Mouse (Mus musculus) limb, embryonic 13.5 days (tissue): Measurements from ENCODE around the gene Ip6k1. TPM values are rescaled to one million over a fixed set of nuclear protein-coding genes. Genes with fewer than 3 reads are reported as not detected.

Experiments used
- ATAC-seq: fragments of 200-750 bp; cut with Nextera tagmentation; 2 replicates; pipeline ENCODE4 v1.8.0; 2017; ENCODE audit warnings: low read depth, moderate number of reproducible peaks, moderate TSS enrichment; ENCODE audit not compliant: low FRiP score
- H3K27ac ChIP-seq: fragments of 300-500 bp; sonication (generic); 2 replicates; pipeline ENCODE4 v1.5.1; 2015; ENCODE audit warnings: inconsistent platforms, mild to moderate bottlenecking, moderate library complexity
- H3K27me3 ChIP-seq: fragments of 300-500 bp; sonication (generic); 2 replicates; pipeline ENCODE4 v1.6.1; 2015; ENCODE audit warnings: mild to moderate bottlenecking, inconsistent platforms
- H3K36me3 ChIP-seq: fragments of 300-500 bp; sonication (generic); 2 replicates; pipeline ENCODE4 v1.6.1; 2015; ENCODE audit warnings: inconsistent platforms, mild to moderate bottlenecking, moderate library complexity
- H3K4me1 ChIP-seq: fragments of 300-500 bp; sonication (generic); 2 replicates; pipeline ENCODE4 v1.6.1; 2015; ENCODE audit warnings: inconsistent platforms
- H3K4me2 ChIP-seq: fragments of 300-500 bp; sonication (generic); replicated peaks from 2 replicates; pipeline ENCODE4 v1.6.1; 2015; ENCODE audit warnings: inconsistent platforms, mild to moderate bottlenecking, moderate library complexity
- H3K4me3 ChIP-seq: fragments of 300-500 bp; sonication (generic); 2 replicates; pipeline ENCODE4 v1.5.1; 2015; ENCODE audit warnings: moderate library complexity, mild to moderate bottlenecking, inconsistent platforms
- H3K9ac ChIP-seq: fragments of 300-500 bp; sonication (generic); 2 replicates; pipeline ENCODE4 v1.6.1; 2015; ENCODE audit warnings: mild to moderate bottlenecking, inconsistent platforms
- H3K9me3 ChIP-seq: fragments of 300-500 bp; sonication (generic); 2 replicates; pipeline ENCODE4 v1.6.1; 2016; ENCODE audit warnings: inconsistent platforms
- WGBS: fragments of 180-500 bp; shearing (Covaris S2); methylation state at CpG from one replicate; pipeline ENCODE4 v1.1.7; 2015; 5-methylcytosine and 5-hydroxymethylcytosine counted together
- polyA plus RNA-seq: library from polyadenylated mRNA; unstranded; fragments of >200 nt; fragmentation: Nextera tagmentation; extraction: Ambion mirVana; gene quantifications from 2 replicates; pipeline ENCODE4 v1.2.1, GENCODE M21; 2015

Gene Ip6k1
- 70.1 and 72.8 TPM in 2 replicates for polyA plus RNA-seq

GRCm38 (mm10) chr9:108001922-108002770 lies at the start of gene Ip6k1:
TSS of gene Ip6k1 (plus strand) at chr9:108002501.
- H3K4me1 ChIP-seq, result peaks cover 24% of the 10 kb centered on the region
- under 1% methylated on average over 51 of the region's 51 CpGs for WGBS
- H3K27me3 ChIP-seq, result no peaks in the 10 kb centered on the region
- H3K4me3 ChIP-seq, result peak within 1 kb of the TSS; percentile 95
- no peaks in the 10 kb centered on the region for H3K36me3 ChIP-seq
- peak within 1 kb of the TSS; percentile 90 for H3K27ac ChIP-seq
- H3K4me2 ChIP-seq, result peak within 1 kb of the TSS; percentile 88
- no peaks in the 10 kb centered on the region for H3K9me3 ChIP-seq
- H3K9ac ChIP-seq, result peak within 1 kb of the TSS; percentile 93
- peak; percentile 100 for ATAC-seq

GRCm38 (mm10) chr9:107955613-107956289 lies 46.5 kb upstream of the Ip6k1 start:
- H3K4me2 ChIP-seq, result no peak overlapping the region
- H3K9me3 ChIP-seq, result no peaks in the 10 kb centered on the region
- H3K27me3 ChIP-seq, result no peaks in the 10 kb centered on the region
- no peak overlapping the region for H3K9ac ChIP-seq
- peaks cover 41% of the 10 kb centered on the region for H3K36me3 ChIP-seq
- H3K27ac ChIP-seq, result no peak overlapping the region
- H3K4me3 ChIP-seq, result no peak overlapping the region
- 76% methylated on average over 6 of the region's 6 CpGs for WGBS
- H3K4me1 ChIP-seq, result peaks cover 10% of the 10 kb centered on the region
- no peak for ATAC-seq

- H3K27ac ChIP-seq, result no peak overlapping the region
- no peak overlapping the region for H3K9ac ChIP-seq
- ATAC-seq, result no peak
- 57% methylated on average over 6 of the region's 6 CpGs for WGBS
- H3K9me3 ChIP-seq, result no peaks in the 10 kb centered on the region
- 0 out of 2 replicates have a peak, but pooled peaks cover under 1% of the 10 kb centered on the region for H3K4me1 ChIP-seq
- H3K36me3 ChIP-seq, result peaks cover 54% of the 10 kb centered on the region
- H3K27me3 ChIP-seq, result no peaks in the 10 kb centered on the region
- no peak overlapping the region for H3K4me3 ChIP-seq
- H3K4me2 ChIP-seq, result no peak overlapping the region
These were observed 45.2 kb upstream of the Ip6k1 start for GRCm38 (mm10) chr9:107957141-107957540.

- H3K36me3 ChIP-seq, result peaks cover 67% of the 10 kb centered on the region
- H3K9me3 ChIP-seq, result no peaks in the 10 kb centered on the region
- H3K4me1 ChIP-seq, result no peaks in the 10 kb centered on the region
- WGBS, result 18% methylated on average over 6 of the region's 6 CpGs
- no peak overlapping the region for H3K4me2 ChIP-seq
- H3K27ac ChIP-seq, result no peak overlapping the region
- no peak overlapping the region for H3K4me3 ChIP-seq
- H3K27me3 ChIP-seq, result no peaks in the 10 kb centered on the region
- no peak for ATAC-seq
- 0 out of 2 replicates have a peak overlapping the region, but pooled peaks have one; percentile 6 for H3K9ac ChIP-seq
These were observed 42.4 kb upstream of the Ip6k1 start for GRCm38 (mm10) chr9:107959896-107960295.

DNA sequence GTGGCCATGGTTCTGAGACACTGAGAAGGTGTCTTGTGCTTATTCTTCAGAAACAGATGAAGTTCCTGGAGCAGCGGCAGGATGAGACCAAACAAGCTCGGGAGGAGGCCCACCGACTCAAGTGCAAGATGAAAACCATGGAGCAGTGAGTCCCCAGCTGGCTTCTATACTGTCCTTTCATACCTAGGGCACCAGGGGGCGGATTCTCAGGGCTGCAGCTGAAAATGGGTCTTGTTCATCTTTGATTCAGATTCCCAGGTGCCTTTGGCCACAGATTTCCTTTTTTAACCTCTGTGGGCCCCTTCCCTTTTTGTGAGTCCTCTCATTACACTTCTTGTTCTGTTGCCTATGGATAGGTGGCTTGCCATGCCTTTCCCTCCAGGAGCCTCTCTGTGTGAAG lies 41.4 kb upstream of the Ip6k1 start:
- no peak overlapping the region for H3K9ac ChIP-seq

GRCm38 (mm10) chr9:107961351-107961762 lies 40.9 kb upstream of the Ip6k1 start:
- Histone ChIP-seq H3K9ac (no peak overlapping the region), H3K36me3 (peaks cover 71% of the 10 kb centered on the region), H3K9me3 (no peaks in the 10 kb centered on the region), H3K27ac (no peak overlapping the region), H3K4me2 (no peak overlapping the region), H3K4me3 (no peak overlapping the region), H3K27me3 (no peaks in the 10 kb centered on the region), H3K4me1 (no peaks in the 10 kb centered on the region)
- WGBS, result 89% methylated on average over 10 of the region's 10 CpGs
- ATAC-seq, result no peak

More for the DNA sequence above, 41.4 kb upstream of the Ip6k1 start:
- ATAC-seq, result no peak
- H3K4me2 ChIP-seq, result no peak overlapping the region
- H3K9me3 ChIP-seq, result no peaks in the 10 kb centered on the region
- H3K4me3 ChIP-seq, result no peak overlapping the region
- no peaks in the 10 kb centered on the region for H3K4me1 ChIP-seq
- H3K36me3 ChIP-seq, result peaks cover 71% of the 10 kb centered on the region
- H3K27ac ChIP-seq, result no peak overlapping the region
- 81% methylated on average over 4 of the region's 4 CpGs for WGBS
- H3K27me3 ChIP-seq, result no peaks in the 10 kb centered on the region

DNA sequence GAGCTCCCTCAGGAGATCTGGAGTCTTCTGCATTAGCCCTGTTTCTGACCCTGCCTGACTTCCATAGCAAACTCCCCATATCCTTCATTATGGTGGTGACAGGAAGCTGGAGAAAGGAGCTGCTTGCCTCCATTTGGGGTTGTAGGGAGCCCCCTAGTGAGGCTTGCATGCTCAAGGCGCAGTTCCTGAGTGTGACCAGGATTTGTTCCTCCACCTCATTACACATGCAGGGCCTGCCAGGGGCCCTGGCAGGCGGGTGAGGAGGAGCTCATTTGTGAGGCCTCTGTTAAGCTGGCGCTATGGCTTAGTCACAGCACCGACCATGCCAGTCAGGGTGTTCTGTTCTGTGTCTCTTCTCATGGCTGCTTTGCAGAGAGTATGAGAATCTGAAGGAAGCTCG lies 40.4 kb upstream of the Ip6k1 start:
- 64% methylated on average over 5 of the region's 5 CpGs for WGBS
- peaks cover 71% of the 10 kb centered on the region for H3K36me3 ChIP-seq
- no peaks in the 10 kb centered on the region for H3K9me3 ChIP-seq
- ATAC-seq, result no peak
- no peak overlapping the region for H3K4me2 ChIP-seq
- no peak overlapping the region for H3K27ac ChIP-seq
- H3K4me3 ChIP-seq, result no peak overlapping the region
- H3K9ac ChIP-seq, result no peak overlapping the region
- no peaks in the 10 kb centered on the region for H3K4me1 ChIP-seq
- no peaks in the 10 kb centered on the region for H3K27me3 ChIP-seq

DNA sequence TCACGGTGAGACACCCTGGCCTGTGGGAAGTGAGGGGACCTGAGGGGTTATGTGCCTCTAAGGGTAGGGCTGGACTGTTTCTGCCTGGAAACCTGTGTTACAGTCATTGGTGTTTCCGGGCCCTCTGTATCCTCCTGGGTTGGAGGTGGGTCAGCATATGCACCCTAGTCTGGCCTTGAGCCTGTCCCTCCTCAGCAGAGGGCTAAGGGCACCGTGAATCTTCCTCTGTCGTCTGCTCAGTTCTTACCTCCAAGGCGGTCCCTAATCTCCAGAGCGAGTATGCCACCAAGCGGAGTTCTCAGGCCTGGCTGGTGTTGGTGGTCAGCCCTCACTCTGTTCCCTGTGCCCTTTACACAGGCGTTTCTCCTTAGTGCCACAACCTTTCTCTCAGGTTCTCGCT lies 39.4 kb upstream of the Ip6k1 start:
- H3K27ac ChIP-seq, result no peak overlapping the region
- no peak overlapping the region for H3K4me3 ChIP-seq
- no peak overlapping the region for H3K9ac ChIP-seq
- ATAC-seq, result no peak
- no peaks in the 10 kb centered on the region for H3K27me3 ChIP-seq
- no peak overlapping the region for H3K4me2 ChIP-seq
- 89% methylated on average over 9 of the region's 9 CpGs for WGBS
- H3K36me3 ChIP-seq, result peaks cover 67% of the 10 kb centered on the region
- no peaks in the 10 kb centered on the region for H3K4me1 ChIP-seq
- no peaks in the 10 kb centered on the region for H3K9me3 ChIP-seq

- peaks cover 64% of the 10 kb centered on the region for H3K36me3 ChIP-seq
- H3K4me2 ChIP-seq, result no peak overlapping the region
- H3K4me3 ChIP-seq, result no peak overlapping the region
- H3K9ac ChIP-seq, result no peak overlapping the region
- no peaks in the 10 kb centered on the region for H3K4me1 ChIP-seq
- no peak overlapping the region for H3K27ac ChIP-seq
- WGBS, result 17% methylated on average over 5 of the region's 5 CpGs
- peak; percentile 80 for ATAC-seq
- no peaks in the 10 kb centered on the region for H3K9me3 ChIP-seq
- no peaks in the 10 kb centered on the region for H3K27me3 ChIP-seq
These were observed 38.6 kb upstream of the Ip6k1 start for GRCm38 (mm10) chr9:107963700-107964099.

DNA sequence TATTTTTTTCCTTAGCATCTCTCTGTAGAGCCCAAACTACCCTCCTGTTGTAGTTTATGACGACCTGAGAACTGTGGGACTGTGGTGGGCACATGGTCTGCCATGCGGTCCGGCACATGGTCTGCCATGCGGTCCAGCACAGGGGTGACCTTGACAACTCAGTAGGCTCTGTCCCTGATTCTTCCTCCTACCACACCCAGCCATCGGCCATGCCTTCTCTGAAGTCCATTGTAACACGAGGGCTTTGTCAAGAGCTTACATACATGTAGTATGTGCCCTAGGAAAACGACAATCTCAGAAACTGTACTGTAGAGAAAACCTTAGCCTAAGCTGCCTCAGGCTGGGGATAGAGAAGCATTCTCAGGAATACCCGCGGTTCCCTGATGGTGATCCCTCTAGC lies 37.6 kb upstream of the Ip6k1 start:
- Histone ChIP-seq H3K4me1 (no peaks in the 10 kb centered on the region), H3K4me2 (no peak overlapping the region), H3K9me3 (no peaks in the 10 kb centered on the region), H3K36me3 (peaks cover 66% of the 10 kb centered on the region), H3K4me3 (no peak overlapping the region), H3K9ac (no peak overlapping the region), H3K27me3 (no peaks in the 10 kb centered on the region), H3K27ac (no peak overlapping the region)
- ATAC-seq, result no peak
- 93% methylated on average over 9 of the region's 9 CpGs for WGBS

- Histone ChIP-seq H3K9me3 (no peaks in the 10 kb centered on the region), H3K4me3 (no peak overlapping the region), H3K9ac (no peak overlapping the region), H3K4me2 (no peak overlapping the region), H3K4me1 (no peaks in the 10 kb centered on the region), H3K27me3 (no peaks in the 10 kb centered on the region), H3K27ac (no peak overlapping the region), H3K36me3 (peaks cover 65% of the 10 kb centered on the region)
- ATAC-seq, result no peak
- WGBS, result 86% methylated on average over 10 of the region's 10 CpGs
These were observed 35.6 kb upstream of the Ip6k1 start for GRCm38 (mm10) chr9:107966676-107967075.

DNA sequence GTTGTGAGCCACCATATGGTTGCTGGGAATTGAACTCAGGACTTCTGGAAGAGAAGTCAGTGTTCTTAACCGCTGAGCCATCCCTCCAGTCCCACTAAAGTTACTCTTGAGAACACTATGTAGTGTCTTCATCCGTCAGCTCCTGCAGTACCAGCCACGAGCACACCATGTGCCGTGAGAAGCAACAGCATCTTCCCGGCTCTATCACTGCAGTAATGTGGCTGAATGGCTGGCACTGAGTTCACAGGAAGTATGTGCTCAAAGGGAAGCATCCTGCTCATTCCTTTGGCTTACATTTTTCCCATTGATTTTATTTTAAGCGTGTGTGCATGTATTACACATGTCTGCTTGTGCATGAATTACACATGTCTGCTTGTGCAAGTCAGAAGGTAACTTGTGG lies 34.9 kb upstream of the Ip6k1 start:
- Histone ChIP-seq H3K9ac (no peak overlapping the region), H3K4me1 (no peaks in the 10 kb centered on the region), H3K27me3 (no peaks in the 10 kb centered on the region), H3K27ac (no peak overlapping the region), H3K9me3 (no peaks in the 10 kb centered on the region), H3K4me3 (no peak overlapping the region), H3K36me3 (peaks cover 64% of the 10 kb centered on the region), H3K4me2 (no peak overlapping the region)
- 86% methylated on average over 6 of the region's 6 CpGs for WGBS
- no peak for ATAC-seq
